Mouse (Mus musculus): ENCODE measurements at regions not wholly inside any gene's neighbourhood (a gene's known extent, or its start where the extent isn't known, plus 50 kb on each side); places are given as distances from the start of the nearest gene placed in this dataset.

DNA sequence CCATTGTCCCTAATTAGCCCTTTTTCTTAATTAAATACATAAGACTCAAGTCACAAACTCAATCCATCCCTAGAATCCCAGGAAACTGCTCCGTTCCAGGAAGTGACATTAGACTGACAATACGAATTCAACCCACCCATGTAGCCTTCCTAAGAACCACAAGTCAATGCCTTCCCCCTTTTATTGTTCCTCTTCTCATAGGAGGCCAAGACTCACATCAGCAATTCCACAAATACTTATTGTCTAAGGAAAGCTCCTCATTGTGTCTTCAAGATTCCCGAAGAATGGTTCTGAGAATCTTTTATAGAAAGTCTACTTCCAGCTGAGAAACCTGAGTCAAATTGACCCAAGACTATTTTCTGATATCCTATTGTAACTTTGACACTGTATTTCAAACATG, 147.3 kb downstream of the Dmac1 start:
- DNase-seq (ENCODE audit: low read depth in 3 of 3, low spot score in 3 of 3), result no peak
- H3K36me3 ChIP-seq (replicated peaks; ENCODE audit: control insufficient read depth, insufficient read depth, low read depth), result no peaks in the 10 kb centered on the region
- H3K27me3 ChIP-seq (ENCODE audit: control insufficient read depth, insufficient read depth, low read length), result no peaks in the 10 kb centered on the region
- WGBS (ENCODE audit: insufficient replicate concordance), result 67% methylated on average over 3 of the region's 3 CpGs
- no peaks in the 10 kb centered on the region for H3K4me1 ChIP-seq (replicated peaks; ENCODE audit: control insufficient read depth in 2 of 2, insufficient read depth in 2 of 2, low read length in 1 of 2)
- TF ChIP-seq CTCF (IDR thresholded peaks at IDR 0.05; ENCODE audit: low read depth), result no peak
- TF ChIP-seq EP300 (IDR thresholded peaks at IDR 0.05; ENCODE audit: low read depth), result no peak
- H3K4me2 ChIP-seq (ENCODE audit: low read depth), result no peak overlapping the region
- H3K4me3 ChIP-seq (ENCODE audit: insufficient read depth in 1 of 2, low read depth in 2 of 2, low read length in 2 of 2), result no peak overlapping the region
- ATAC-seq (ENCODE audit: insufficient read depth), result no peak
- H3K9me3 ChIP-seq (ENCODE audit: control insufficient read depth, low read length), result no peaks in the 10 kb centered on the region
- H3K9ac ChIP-seq (replicated peaks), result no peak overlapping the region
- H3K27ac ChIP-seq, result no peak overlapping the region

DNA sequence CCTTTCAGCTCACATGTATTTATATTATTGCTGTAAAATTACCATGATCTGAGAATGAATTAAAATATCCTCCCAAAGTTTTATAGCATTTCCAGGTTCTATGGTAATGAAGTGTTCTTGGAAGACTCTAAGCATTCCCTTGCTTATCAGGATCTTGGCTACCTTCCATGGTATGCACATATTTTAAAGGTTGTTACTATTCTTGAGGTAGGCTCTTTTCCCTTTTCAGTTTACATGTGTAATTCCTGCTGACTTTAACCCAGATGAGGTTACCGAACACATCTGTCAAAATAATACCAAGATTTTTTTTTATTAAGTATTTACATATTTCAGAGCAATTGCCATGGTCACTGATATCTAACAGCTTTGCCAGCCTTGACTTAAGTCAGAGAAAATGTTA, 162.2 kb downstream of the Dmac1 start:
- H3K4me2 ChIP-seq (ENCODE audit: low read depth), result no peak overlapping the region
- H3K4me1 ChIP-seq (replicated peaks; ENCODE audit: control insufficient read depth in 2 of 2, insufficient read depth in 2 of 2, low read length in 1 of 2), result no peaks in the 10 kb centered on the region
- no peak overlapping the region for H3K27ac ChIP-seq
- no peaks in the 10 kb centered on the region for H3K36me3 ChIP-seq (replicated peaks; ENCODE audit: control insufficient read depth, insufficient read depth, low read depth)
- 42% methylated on average over 1 of the region's 1 CpGs for WGBS (ENCODE audit: insufficient replicate concordance)
- ATAC-seq (ENCODE audit: insufficient read depth), result no peak
- no peaks in the 10 kb centered on the region for H3K9me3 ChIP-seq (ENCODE audit: control insufficient read depth, low read length)
- no peaks in the 10 kb centered on the region for H3K27me3 ChIP-seq (ENCODE audit: control insufficient read depth, insufficient read depth, low read length)
- H3K4me3 ChIP-seq (ENCODE audit: insufficient read depth in 1 of 2, low read depth in 2 of 2, low read length in 2 of 2), result no peak overlapping the region
- DNase-seq (ENCODE audit: low read depth in 3 of 3, low spot score in 3 of 3), result no peak
- TF ChIP-seq CTCF (IDR thresholded peaks at IDR 0.05; ENCODE audit: low read depth), result no peak
- TF ChIP-seq EP300 (IDR thresholded peaks at IDR 0.05; ENCODE audit: low read depth), result no peak
- no peak overlapping the region for H3K9ac ChIP-seq (replicated peaks)

DNA sequence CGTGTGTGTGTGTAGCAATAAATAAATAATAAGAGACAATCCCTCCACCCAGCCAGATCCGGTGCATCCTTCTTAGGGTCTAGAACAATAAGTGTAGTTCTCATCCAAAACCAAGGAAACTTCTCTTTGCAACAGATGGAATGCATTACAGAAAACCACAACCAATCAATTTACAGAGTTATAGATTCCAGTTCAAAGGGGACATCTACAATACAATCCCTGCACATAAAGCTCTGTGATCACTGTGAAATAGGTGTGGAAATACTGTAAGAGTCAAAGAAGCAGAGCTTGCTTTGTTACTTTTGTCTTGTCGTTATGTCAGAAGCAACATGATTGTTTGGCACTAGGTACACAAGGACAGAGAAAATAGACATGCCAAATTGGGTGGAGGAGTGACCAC, 162.8 kb downstream of the Dmac1 start:
- Histone ChIP-seq H3K27me3 (ENCODE audit: control insufficient read depth, insufficient read depth, low read length) (no peaks in the 10 kb centered on the region), H3K4me2 (ENCODE audit: low read depth) (no peak overlapping the region), H3K4me3 (ENCODE audit: insufficient read depth in 1 of 2, low read depth in 2 of 2, low read length in 2 of 2) (no peak overlapping the region), H3K4me1 (replicated peaks; ENCODE audit: control insufficient read depth in 2 of 2, insufficient read depth in 2 of 2, low read length in 1 of 2) (no peaks in the 10 kb centered on the region), H3K27ac (no peak overlapping the region), H3K9me3 (ENCODE audit: control insufficient read depth, low read length) (no peaks in the 10 kb centered on the region), H3K9ac (replicated peaks) (no peak overlapping the region), H3K36me3 (replicated peaks; ENCODE audit: control insufficient read depth, insufficient read depth, low read depth) (no peaks in the 10 kb centered on the region)
- 64% methylated on average over 3 of the region's 3 CpGs for WGBS (ENCODE audit: insufficient replicate concordance)
- ATAC-seq (ENCODE audit: insufficient read depth) (no peak), DNase-seq (ENCODE audit: low read depth in 3 of 3, low spot score in 3 of 3) (no peak)
- no peak for TF ChIP-seq CTCF (IDR thresholded peaks at IDR 0.05; ENCODE audit: low read depth)
- TF ChIP-seq EP300 (IDR thresholded peaks at IDR 0.05; ENCODE audit: low read depth), result no peak

DNA sequence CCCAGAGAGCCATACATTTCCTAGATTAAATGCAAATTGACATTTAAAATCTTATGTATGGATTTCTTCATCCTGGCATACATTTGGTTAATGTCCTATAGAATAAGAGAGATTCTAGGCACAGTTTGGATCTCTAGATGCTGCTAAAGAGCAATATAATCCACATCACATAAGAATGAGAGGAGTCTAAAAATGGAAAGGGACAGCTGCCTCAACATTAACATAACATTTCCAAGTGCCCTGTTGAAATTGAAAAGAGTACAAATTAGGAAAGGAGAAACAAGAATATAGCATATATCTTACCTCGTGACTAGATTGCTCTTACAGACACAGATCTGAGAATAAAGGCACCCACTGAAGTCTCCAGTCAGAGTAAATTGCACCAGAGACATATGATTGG, 212.3 kb downstream of the Dmac1 start:
- no peak for ATAC-seq (ENCODE audit: insufficient read depth)
- TF ChIP-seq CTCF (IDR thresholded peaks at IDR 0.05; ENCODE audit: low read depth) (no peak), EP300 (IDR thresholded peaks at IDR 0.05; ENCODE audit: low read depth) (no peak)
- Histone ChIP-seq H3K27me3 (ENCODE audit: control insufficient read depth, insufficient read depth, low read length) (no peaks in the 10 kb centered on the region), H3K27ac (no peak overlapping the region), H3K4me3 (ENCODE audit: insufficient read depth in 1 of 2, low read depth in 2 of 2, low read length in 2 of 2) (no peak overlapping the region), H3K36me3 (replicated peaks; ENCODE audit: control insufficient read depth, insufficient read depth, low read depth) (no peaks in the 10 kb centered on the region), H3K4me1 (replicated peaks; ENCODE audit: control insufficient read depth in 2 of 2, insufficient read depth in 2 of 2, low read length in 1 of 2) (no peaks in the 10 kb centered on the region), H3K9ac (replicated peaks) (no peak overlapping the region), H3K4me2 (ENCODE audit: low read depth) (no peak overlapping the region), H3K9me3 (ENCODE audit: control insufficient read depth, low read length) (no peaks in the 10 kb centered on the region)
- 40% methylated on average over 1 of the region's 1 CpGs for WGBS (ENCODE audit: insufficient replicate concordance)
- no peak for DNase-seq (ENCODE audit: low read depth in 3 of 3, low spot score in 3 of 3)

DNA sequence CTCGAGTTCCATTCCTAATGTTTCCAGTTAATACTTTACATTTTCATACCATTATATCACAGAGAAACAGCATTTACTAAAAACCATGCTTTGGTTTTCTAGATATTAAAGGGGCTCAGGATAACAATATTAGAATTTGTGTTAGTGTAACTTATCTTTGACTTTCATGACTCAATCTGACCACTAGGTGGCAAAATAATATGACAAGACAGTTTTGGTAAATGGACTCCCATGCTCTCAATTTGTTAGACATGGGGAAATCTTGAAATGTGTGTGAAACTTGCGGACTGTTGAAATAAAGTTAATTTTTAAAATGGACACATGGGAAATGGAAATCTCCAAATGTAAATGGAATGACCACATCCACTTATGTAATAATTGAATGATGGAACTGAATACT, 214.8 kb downstream of the Dmac1 start:
- TF ChIP-seq CTCF (IDR thresholded peaks at IDR 0.05; ENCODE audit: low read depth) (peak; percentile 35; the same call in 1 of the 2 replicates), EP300 (IDR thresholded peaks at IDR 0.05; ENCODE audit: low read depth) (no peak)
- Histone ChIP-seq H3K9me3 (ENCODE audit: control insufficient read depth, low read length) (no peaks in the 10 kb centered on the region), H3K27me3 (ENCODE audit: control insufficient read depth, insufficient read depth, low read length) (no peaks in the 10 kb centered on the region), H3K27ac (no peak overlapping the region), H3K36me3 (replicated peaks; ENCODE audit: control insufficient read depth, insufficient read depth, low read depth) (no peaks in the 10 kb centered on the region), H3K4me3 (ENCODE audit: insufficient read depth in 1 of 2, low read depth in 2 of 2, low read length in 2 of 2) (no peak overlapping the region), H3K9ac (replicated peaks) (no peak overlapping the region), H3K4me1 (replicated peaks; ENCODE audit: control insufficient read depth in 2 of 2, insufficient read depth in 2 of 2, low read length in 1 of 2) (no peaks in the 10 kb centered on the region), H3K4me2 (ENCODE audit: low read depth) (no peak overlapping the region)
- 51% methylated on average over 2 of the region's 2 CpGs for WGBS (ENCODE audit: insufficient replicate concordance)
- ATAC-seq (ENCODE audit: insufficient read depth) (no peak), DNase-seq (ENCODE audit: low read depth in 3 of 3, low spot score in 3 of 3) (no peak)
